Mouse (Mus musculus) forebrain, embryonic 13.5 days (tissue): Measurements from ENCODE around the gene Izumo1r. TPM values are rescaled to one million over a fixed set of nuclear protein-coding genes. Genes with fewer than 3 reads are reported as not detected.

Source experiments
- ATAC-seq: fragments of 200-750 bp; cut with Nextera tagmentation; 2 replicates; pipeline ENCODE4 v1.8.0; 2017
- H3K27ac ChIP-seq: fragments of 300-500 bp; sonication (generic); 2 replicates; pipeline ENCODE4 v1.5.1; 2015; ENCODE audit warnings: inconsistent platforms, mild to moderate bottlenecking, moderate library complexity
- H3K27me3 ChIP-seq: fragments of 300-500 bp; sonication (generic); 2 replicates; pipeline ENCODE4 v1.6.1; 2015; ENCODE audit warnings: mild to moderate bottlenecking, inconsistent platforms
- H3K36me3 ChIP-seq: fragments of 300-500 bp; sonication (generic); 2 replicates; pipeline ENCODE4 v1.6.1; 2015; ENCODE audit warnings: mild to moderate bottlenecking, inconsistent platforms; ENCODE audit not compliant: poor library complexity, severe bottlenecking
- H3K4me1 ChIP-seq: fragments of 300-500 bp; sonication (generic); 2 replicates; pipeline ENCODE4 v1.6.1; 2015; ENCODE audit warnings: inconsistent platforms
- H3K4me2 ChIP-seq: fragments of 300-500 bp; sonication (generic); 2 replicates; pipeline ENCODE4 v1.6.1; 2015; ENCODE audit warnings: inconsistent platforms, mild to moderate bottlenecking, moderate library complexity
- H3K4me3 ChIP-seq: fragments of 300-500 bp; sonication (generic); 2 replicates; pipeline ENCODE4 v1.5.1; 2015; ENCODE audit warnings: mild to moderate bottlenecking, inconsistent platforms
- H3K9ac ChIP-seq: fragments of 300-500 bp; sonication (generic); 2 replicates; pipeline ENCODE4 v1.6.1; 2015; ENCODE audit warnings: mild to moderate bottlenecking, inconsistent platforms
- H3K9me3 ChIP-seq: fragments of 300-500 bp; sonication (generic); replicated peaks from 2 replicates; pipeline ENCODE4 v1.6.1; 2016; ENCODE audit warnings: inconsistent platforms
- WGBS: fragments of 180-500 bp; shearing (Covaris S2); methylation state at CpG from one replicate; pipeline ENCODE4 v1.1.7; 2015; 5-methylcytosine and 5-hydroxymethylcytosine counted together
- polyA plus RNA-seq: library from polyadenylated mRNA; unstranded; fragments of >200 nt; fragmentation: Nextera tagmentation; extraction: Ambion mirVana; gene quantifications from 2 replicates; pipeline ENCODE4 v1.2.1, GENCODE M21; 2015

Izumo1r gene
- polyA plus RNA-seq, 1 experiment from 2014 or later: not detected

DNA sequence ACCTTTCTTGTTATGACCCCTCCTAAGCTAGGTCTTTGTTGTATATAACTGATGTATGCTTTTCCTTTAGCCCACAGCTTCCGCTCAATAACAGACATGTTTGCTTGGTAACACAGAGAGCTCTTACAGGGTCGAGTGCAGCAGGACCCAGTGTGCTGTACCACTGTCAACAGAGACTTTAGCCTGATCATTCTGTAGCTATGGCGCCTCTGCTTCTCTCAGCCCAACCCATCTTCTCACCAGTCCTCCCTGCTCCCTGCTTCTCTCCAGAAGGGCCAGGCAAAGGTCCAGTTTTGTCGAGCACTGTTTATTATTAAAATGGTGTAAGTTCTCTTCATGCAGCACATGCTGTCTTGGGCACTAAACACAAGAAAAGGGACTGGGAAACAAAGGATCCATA is 19.9 kb upstream of the Izumo1r start:
- H3K36me3 ChIP-seq: no peaks in the 10 kb centered on the region
- H3K4me2 ChIP-seq: no peak overlapping the region
- H3K27me3 ChIP-seq: no peaks in the 10 kb centered on the region
- no peaks in the 10 kb centered on the region for H3K9me3 ChIP-seq
- no peak overlapping the region for H3K4me3 ChIP-seq
- WGBS: 71% methylated on average over 4 of the region's 4 CpGs
- no peak overlapping the region for H3K27ac ChIP-seq
- no peak for ATAC-seq
- H3K4me1 ChIP-seq: peaks cover 7% of the 10 kb centered on the region; the same call in 1 of the 2 replicates
- H3K9ac ChIP-seq: no peak overlapping the region

DNA sequence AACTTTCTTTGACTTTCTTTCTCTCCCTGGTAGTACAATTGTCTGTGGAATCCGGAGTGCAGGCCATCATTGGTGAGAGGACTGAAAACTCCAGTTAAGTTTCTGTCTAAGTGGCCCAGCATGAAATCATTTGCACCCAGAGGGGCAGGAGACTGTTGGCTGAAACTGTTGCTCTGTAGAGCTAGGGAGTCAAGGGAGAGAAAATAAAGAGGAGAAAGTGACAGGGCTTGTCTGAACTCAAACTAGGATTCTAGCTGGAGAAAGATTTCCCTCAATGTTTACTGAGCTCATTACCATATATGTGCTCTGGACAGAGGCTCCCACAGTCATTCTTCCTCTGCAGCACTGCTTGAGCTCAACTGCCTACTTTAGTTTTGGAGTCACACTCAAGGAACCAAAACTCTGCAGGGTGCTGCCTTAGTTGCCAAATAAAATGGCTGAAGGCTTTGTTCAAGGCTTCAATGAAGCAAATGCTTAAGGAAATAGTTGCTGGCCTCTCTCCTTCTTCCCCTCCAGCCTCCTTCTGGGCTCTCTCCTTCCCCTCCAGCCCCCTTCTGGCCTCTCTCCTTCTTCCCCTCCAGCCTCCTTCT is 18.3 kb upstream of the Izumo1r start:
- Histone ChIP-seq H3K4me3 (no peak overlapping the region), H3K36me3 (no peaks in the 10 kb centered on the region), H3K9ac (no peak overlapping the region), H3K4me1 (peaks cover 7% of the 10 kb centered on the region; the same call in 1 of the 2 replicates), H3K4me2 (no peak overlapping the region), H3K9me3 (no peaks in the 10 kb centered on the region), H3K27ac (no peak overlapping the region), H3K27me3 (no peaks in the 10 kb centered on the region)
- ATAC-seq: no peak
- 13% methylated on average over 1 of the region's 1 CpGs for WGBS

DNA sequence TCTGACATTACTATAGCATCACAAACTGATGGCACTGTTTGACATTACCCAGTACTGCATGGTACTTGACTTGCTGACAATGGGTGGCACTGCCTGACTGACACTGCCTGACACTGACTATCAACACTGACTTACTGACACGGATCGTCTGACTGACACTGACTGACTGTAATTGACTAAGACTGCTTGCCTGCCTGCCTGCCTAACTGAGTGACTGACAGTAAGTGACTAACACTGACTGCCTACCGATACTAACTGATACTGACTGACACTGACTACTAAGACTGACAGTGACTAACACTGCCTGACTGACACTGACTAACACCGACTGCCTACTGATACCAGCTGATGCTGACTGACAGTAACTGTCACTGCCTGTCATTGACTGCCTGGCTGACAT is 17.5 kb upstream of the Izumo1r start:
- Histone ChIP-seq H3K36me3 (no peaks in the 10 kb centered on the region), H3K27me3 (no peaks in the 10 kb centered on the region), H3K27ac (no peak overlapping the region), H3K9ac (no peak overlapping the region), H3K4me2 (no peak overlapping the region), H3K4me1 (peaks cover 7% of the 10 kb centered on the region; the same call in 1 of the 2 replicates), H3K9me3 (no peaks in the 10 kb centered on the region), H3K4me3 (no peak overlapping the region)
- peak; percentile 69; the same call in 1 of the 2 replicates for ATAC-seq
- 63% methylated on average over 4 of the region's 4 CpGs for WGBS

- Histone ChIP-seq H3K36me3 (no peaks in the 10 kb centered on the region), H3K4me3 (no peak overlapping the region), H3K9me3 (no peaks in the 10 kb centered on the region), H3K27me3 (no peaks in the 10 kb centered on the region), H3K27ac (no peak overlapping the region), H3K4me2 (no peak overlapping the region), H3K9ac (no peak overlapping the region), H3K4me1 (peaks cover 7% of the 10 kb centered on the region; the same call in 1 of the 2 replicates)
- no peak for ATAC-seq
- 83% methylated on average over 4 of the region's 4 CpGs for WGBS
These were observed 16.9 kb upstream of the Izumo1r start for GRCm38 (mm10) chr9:14920608-14921007.

DNA sequence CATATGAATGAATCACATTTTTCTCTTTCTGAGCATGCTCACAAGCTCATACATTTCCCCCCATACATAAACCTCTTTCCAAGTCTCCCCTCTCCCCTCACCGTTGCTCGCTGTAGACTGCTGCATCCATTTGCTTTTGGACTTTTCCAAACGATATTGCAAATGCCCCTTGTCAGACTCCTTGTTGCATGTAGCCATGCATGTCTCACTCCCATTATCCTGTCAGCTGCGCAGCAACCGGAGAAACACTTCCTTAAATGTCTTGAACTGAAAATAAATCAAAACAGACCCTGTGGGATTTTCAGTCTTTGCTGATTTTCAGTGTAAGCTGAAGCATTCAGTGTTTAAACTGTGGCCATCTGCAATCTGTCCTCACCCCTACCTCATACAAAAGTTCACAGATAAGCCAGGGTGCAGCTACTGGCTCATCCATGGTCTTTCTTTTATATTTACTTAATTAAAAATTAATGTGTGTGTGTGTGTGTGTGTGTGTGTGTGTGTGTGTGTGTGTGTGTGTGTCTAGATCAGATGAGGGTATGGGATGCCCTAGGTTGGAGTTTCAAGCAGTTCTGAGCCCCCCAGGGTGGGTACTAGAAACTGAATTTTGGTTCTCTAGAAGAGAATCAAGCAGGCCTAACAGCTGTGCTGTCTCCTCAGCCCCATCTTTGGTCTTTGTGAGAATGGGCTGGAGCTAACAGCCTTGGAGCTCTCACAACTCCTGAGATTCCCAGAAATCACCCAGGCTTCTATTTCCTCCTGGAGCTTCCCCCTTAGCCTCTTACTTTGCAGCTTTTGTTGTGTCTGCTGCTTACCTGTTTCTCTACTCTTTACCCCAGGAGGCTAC is 15.3 kb upstream of the Izumo1r start:
- no peak for ATAC-seq
- no peak overlapping the region for H3K4me2 ChIP-seq
- WGBS: 79% methylated on average over 5 of the region's 5 CpGs
- H3K9me3 ChIP-seq: no peaks in the 10 kb centered on the region; the same call in 1 of the 2 replicates
- H3K9ac ChIP-seq: no peak overlapping the region
- no peak overlapping the region for H3K27ac ChIP-seq
- H3K27me3 ChIP-seq: no peaks in the 10 kb centered on the region
- peaks cover 7% of the 10 kb centered on the region; the same call in 1 of the 2 replicates for H3K4me1 ChIP-seq
- H3K36me3 ChIP-seq: no peaks in the 10 kb centered on the region
- no peak overlapping the region for H3K4me3 ChIP-seq

GRCm38 (mm10) chr9:14917661-14918060 is 13.9 kb upstream of the Izumo1r start:
- Histone ChIP-seq H3K9me3 (no peaks in the 10 kb centered on the region; the same call in 1 of the 2 replicates), H3K27ac (no peak overlapping the region), H3K4me3 (no peak overlapping the region), H3K27me3 (no peaks in the 10 kb centered on the region), H3K9ac (no peak overlapping the region), H3K36me3 (no peaks in the 10 kb centered on the region), H3K4me1 (peaks cover 7% of the 10 kb centered on the region; the same call in 1 of the 2 replicates), H3K4me2 (no peak overlapping the region)
- 96% methylated on average over 2 of the region's 2 CpGs for WGBS
- ATAC-seq: no peak

- Histone ChIP-seq H3K9ac (no peak overlapping the region), H3K4me2 (no peak overlapping the region), H3K4me3 (no peak overlapping the region), H3K9me3 (no peaks in the 10 kb centered on the region; the same call in 1 of the 2 replicates), H3K36me3 (no peaks in the 10 kb centered on the region), H3K4me1 (no peaks in the 10 kb centered on the region), H3K27me3 (no peaks in the 10 kb centered on the region), H3K27ac (no peak overlapping the region)
- 85% methylated on average over 2 of the region's 2 CpGs for WGBS
- no peak for ATAC-seq
These were observed 8.3 kb upstream of the Izumo1r start for GRCm38 (mm10) chr9:14912037-14912436.

GRCm38 (mm10) chr9:14909981-14910380 is 6.2 kb upstream of the Izumo1r start:
- Histone ChIP-seq H3K4me3 (no peak overlapping the region), H3K9ac (no peak overlapping the region), H3K9me3 (no peaks in the 10 kb centered on the region; the same call in 1 of the 2 replicates), H3K27me3 (no peaks in the 10 kb centered on the region), H3K4me1 (0 out of 2 replicates have a peak, but pooled peaks cover 5% of the 10 kb centered on the region), H3K4me2 (no peak overlapping the region), H3K27ac (no peak overlapping the region), H3K36me3 (no peaks in the 10 kb centered on the region)
- WGBS: 25% methylated on average over 5 of the region's 5 CpGs
- ATAC-seq: no peak

- Histone ChIP-seq H3K27ac (no peak overlapping the region), H3K9ac (no peak overlapping the region), H3K9me3 (no peaks in the 10 kb centered on the region), H3K4me2 (no peak overlapping the region), H3K4me3 (no peak overlapping the region), H3K27me3 (no peaks in the 10 kb centered on the region), H3K4me1 (peaks cover 15% of the 10 kb centered on the region; the same call in 1 of the 2 replicates), H3K36me3 (no peaks in the 10 kb centered on the region)
- ATAC-seq: no peak
- 77% methylated on average over 7 of the region's 7 CpGs for WGBS
These were observed 4.2 kb upstream of the Izumo1r start for GRCm38 (mm10) chr9:14907816-14908415.

DNA sequence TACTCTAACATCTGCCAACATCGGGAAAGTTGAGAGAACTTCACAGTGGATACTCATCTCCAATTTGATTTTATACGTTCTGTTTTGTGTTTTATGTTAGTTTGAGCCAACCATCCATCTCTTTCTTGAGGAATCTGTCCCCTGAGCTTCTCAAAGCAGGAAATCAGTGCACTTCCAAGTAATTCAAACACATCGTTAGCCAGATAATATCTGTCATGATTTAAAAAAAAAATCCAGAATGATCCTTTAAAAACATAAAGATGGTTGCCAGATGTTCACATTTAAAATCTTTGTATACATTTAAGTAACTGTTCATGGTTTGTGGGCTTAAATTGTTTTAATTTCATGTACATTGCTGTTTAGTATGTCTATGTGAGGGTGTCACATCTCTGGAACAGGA is 2.2 kb upstream of the Izumo1r start:
- 77% methylated on average over 3 of the region's 3 CpGs for WGBS
- Histone ChIP-seq H3K9ac (no peak overlapping the region), H3K27me3 (no peaks in the 10 kb centered on the region), H3K36me3 (no peaks in the 10 kb centered on the region), H3K4me1 (peaks cover 15% of the 10 kb centered on the region; the same call in 1 of the 2 replicates), H3K9me3 (no peaks in the 10 kb centered on the region), H3K27ac (no peak overlapping the region), H3K4me2 (no peak overlapping the region), H3K4me3 (no peak overlapping the region)
- ATAC-seq: no peak

- Histone ChIP-seq H3K9ac (no peak overlapping the region), H3K4me2 (no peak overlapping the region), H3K9me3 (no peaks in the 10 kb centered on the region), H3K4me3 (no peak overlapping the region), H3K4me1 (peaks cover 15% of the 10 kb centered on the region; the same call in 1 of the 2 replicates), H3K27me3 (no peaks in the 10 kb centered on the region), H3K27ac (no peak overlapping the region), H3K36me3 (no peaks in the 10 kb centered on the region)
- peak; percentile 46; the same call in 1 of the 2 replicates for ATAC-seq
- 54% methylated on average over 9 of the region's 9 CpGs for WGBS
These were observed 1.2 kb upstream of the Izumo1r start for GRCm38 (mm10) chr9:14904741-14905475.
